Mouse (Mus musculus): ENCODE data around the gene Mob3b.

Gene Mob3b

DNA sequence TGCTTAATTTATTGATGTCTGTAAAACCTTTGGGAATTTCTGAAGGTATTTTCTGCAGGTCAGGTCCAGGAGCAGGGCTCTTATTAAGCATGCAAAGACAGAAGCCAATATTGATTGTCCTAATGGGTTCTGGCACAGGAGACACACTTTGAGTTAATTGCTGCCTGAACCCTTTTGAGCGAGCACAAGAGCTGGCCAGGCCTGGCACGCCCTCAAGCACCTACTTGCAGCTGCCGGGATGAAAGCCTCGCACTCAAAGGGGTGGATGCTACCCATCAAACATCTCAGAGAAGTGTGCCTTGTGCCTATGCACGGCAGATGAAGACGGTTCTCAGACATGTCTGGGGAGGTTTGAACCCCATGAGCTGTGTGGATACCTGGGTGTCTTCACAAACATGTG lies 151.2 kb downstream of the Mob3b start:
- in situ Hi-C loops (cut with MboI), result no loop called here

GRCm38 (mm10) chr4:35005068-35005769 lies 152.1 kb downstream of the Mob3b start:
- in situ Hi-C loops (cut with MboI), result no loop called here

DNA sequence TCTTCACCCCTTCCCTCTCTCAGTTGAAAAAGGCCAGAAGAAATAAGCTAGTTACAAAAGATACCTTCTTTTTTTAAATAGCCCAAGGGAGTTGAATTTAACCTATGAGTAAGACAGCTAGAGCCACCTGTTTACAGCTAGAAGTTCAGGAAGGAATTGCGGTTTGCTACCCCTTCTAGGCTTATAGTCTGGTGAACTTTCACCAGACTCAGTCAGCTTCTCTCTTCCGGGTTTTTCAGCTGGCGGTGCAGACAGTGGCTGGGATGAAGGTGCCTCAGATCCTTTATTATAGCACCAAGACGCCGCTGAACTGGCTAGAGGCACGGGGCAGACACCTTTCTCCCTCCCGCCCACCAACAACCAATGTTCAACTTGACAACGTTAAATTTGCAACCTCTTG lies 152.8 kb downstream of the Mob3b start:
- in situ Hi-C loops (cut with MboI), result no loop called here

DNA sequence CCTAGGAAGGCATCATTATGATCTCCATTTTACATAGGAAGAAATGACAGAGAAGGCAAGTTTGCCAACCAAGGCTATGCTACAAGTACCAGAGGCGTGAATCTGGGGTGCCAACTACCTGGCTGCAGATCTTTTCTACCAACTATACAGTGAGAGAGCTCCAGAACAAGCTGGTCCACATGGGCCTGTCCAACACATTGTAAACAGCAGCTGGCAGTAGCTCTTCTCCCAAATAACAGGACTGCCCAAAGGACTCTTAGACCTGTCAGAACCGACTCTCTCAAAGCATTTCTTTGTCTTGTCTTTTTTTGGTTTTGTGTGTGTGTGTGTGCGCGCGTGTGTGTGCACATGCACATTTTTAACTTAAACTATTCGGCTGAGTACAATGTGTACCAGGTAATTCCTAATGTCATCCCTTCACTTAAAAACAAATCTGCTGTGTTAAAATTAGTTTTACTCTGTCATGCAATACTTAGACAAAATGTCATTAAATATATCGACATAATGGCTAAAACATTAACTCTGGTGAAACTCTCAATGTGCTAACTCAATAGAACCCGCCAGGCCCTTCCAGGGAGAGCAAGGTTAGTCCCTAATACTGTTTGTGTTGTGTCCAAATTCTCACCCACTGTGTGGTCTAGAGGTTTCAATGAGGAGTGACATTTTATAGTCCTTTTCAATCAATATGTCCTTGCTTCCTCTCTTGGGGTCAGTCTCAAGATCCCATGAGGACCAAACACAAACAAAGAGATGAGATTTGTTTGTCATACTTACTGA lies 153.5 kb downstream of the Mob3b start:
- in situ Hi-C loops (cut with MboI), result no loop called here

DNA sequence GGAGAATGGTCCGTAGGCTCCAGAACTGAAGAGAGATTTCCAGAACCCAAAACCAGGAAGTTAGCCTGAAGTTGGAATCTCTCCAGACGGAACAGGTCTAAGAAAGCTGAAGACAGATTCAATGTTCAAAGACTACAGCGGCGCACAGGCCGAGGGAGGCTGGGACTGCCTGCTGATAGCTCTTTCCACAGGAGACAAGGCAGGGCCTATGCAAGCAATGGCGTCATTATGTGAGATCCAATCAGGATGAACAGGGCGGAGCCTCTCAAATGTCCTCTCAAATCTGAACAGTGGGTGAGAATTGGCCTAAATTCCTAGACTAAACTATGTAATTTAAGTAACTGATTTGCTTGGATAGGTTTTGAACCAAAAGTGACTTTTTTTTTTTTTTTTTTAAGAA lies 160.7 kb downstream of the Mob3b start:
- in situ Hi-C loops (cut with MboI), result loop anchor here (25.0 kb wide), 1 partner anchor 166 kb away; the partner anchor contains the start of genes Ifnk and Mob3b

DNA sequence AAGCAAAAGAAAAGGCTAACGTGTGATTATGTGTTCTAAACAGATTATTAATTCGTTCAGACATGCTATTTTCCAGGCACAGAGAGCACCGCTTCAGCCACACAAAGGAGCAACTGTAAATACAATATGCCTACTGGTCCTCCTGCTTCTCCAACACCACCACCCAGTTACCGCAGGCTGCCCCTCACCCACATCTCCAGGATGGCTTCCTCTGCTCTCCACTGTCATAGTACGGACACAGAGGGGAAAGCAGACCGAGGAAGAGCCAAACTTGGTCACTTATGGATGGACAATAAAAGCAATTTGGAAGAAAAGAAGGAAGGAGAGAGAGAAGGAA lies 163.7 kb downstream of the Mob3b start:
- in situ Hi-C loops (cut with MboI), result loop anchor here (25.0 kb wide), 1 partner anchor 169 kb away; the partner anchor contains the start of genes Ifnk and Mob3b

GRCm38 (mm10) chr4:34992866-34993638 lies 164.2 kb downstream of the Mob3b start:
- in situ Hi-C loops (cut with MboI), result loop anchor here (25.0 kb wide), 1 partner anchor 169 kb away; the partner anchor contains the start of genes Ifnk and Mob3b

DNA sequence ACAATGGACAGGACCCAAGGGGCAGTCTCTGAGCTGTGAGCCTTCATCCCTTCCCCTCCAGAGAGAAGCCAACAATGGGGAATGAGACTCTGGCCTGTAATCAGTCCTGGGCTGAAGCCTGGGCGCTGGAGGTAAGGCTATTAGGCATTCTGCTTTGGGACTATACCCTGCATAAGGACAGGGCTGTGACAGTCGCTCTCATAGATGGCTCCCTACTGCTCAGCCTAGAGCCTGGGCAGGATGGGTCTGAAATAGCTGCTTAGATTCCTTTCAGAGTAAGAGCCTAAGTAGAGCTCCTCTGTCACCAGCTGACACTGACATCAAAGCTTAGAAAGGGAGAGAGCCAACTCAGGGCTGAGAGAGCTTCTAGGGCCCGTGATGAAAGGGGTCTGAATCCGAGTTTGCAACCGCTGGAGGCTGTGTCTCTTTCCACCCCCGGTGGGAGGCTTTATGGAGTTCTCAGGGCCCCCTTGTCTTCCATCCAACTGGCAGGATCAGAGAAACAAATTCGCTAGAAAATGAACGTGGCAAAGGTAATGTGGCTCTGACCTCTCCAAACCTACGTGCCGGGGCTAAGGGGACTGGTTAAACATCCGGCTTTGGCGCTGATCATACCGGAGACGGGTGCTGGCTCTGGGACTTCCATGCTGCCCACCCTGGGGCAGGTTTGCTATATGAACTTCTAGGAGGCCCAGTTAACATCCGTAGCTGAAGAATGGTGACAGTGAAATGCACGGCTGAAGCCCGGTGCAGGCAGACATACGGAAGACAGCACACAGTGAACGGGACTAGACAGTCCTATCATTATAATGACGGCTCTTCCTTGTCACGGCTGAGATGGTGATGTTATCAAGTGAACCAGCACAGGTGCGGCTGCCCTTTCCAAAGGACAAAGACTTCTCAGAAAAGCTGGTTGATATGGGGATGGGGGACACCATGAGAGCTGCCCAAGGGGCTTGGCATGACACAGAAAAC lies 165.1 kb downstream of the Mob3b start:
- in situ Hi-C loops (cut with MboI), result loop anchor here (25.0 kb wide), 1 partner anchor 170 kb away; the partner anchor contains the start of genes Ifnk and Mob3b

DNA sequence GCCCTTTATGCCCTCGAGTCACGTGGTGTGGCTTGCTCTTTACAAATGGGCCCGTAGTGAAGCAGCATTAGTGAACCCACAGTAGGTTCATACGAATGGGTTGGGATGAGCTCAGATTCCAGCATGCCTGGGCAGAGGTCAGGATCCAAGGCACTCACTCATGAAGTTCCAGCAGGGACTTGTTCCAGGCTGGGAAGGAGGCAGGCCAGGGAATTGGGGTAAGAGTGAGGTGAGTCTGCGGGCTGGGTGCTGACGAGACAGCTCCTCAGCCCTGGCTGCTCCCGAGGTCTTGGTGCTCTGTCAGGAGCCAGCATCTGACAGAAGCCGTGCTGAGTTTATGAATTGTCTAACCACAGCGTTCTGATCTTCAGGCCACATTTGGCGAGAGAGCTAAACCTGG lies 166.2 kb downstream of the Mob3b start:
- in situ Hi-C loops (cut with MboI), result loop anchor here (25.0 kb wide), 1 partner anchor 171 kb away; the partner anchor contains the start of genes Ifnk and Mob3b

DNA sequence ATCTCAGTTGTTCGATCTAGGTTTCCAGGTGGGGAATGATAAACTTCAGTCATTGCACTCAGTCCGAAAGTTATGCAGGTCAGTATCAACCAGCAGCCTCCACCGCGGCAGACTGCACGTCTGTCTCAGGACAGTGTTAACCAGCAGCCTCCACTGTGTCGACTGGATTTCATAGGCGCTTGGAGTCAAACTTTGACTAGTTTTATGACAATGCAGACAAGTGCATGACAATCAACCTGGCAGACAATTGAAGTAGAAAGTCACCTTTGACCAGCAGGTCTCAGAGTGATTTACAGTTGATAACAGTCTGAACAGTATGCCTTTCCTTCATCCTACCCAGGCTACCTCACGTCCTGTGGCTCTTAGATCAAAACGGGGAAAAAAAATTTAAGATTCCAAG lies 166.6 kb downstream of the Mob3b start:
- in situ Hi-C loops (cut with MboI), result loop anchor here (25.0 kb wide), 1 partner anchor 172 kb away; the partner anchor contains the start of genes Ifnk and Mob3b

GRCm38 (mm10) chr4:34987568-34987967 lies 169.7 kb downstream of the Mob3b start:
- in situ Hi-C loops (cut with MboI), result loop anchor here (25.0 kb wide), 1 partner anchor 175 kb away; the partner anchor contains the start of genes Ifnk and Mob3b

DNA sequence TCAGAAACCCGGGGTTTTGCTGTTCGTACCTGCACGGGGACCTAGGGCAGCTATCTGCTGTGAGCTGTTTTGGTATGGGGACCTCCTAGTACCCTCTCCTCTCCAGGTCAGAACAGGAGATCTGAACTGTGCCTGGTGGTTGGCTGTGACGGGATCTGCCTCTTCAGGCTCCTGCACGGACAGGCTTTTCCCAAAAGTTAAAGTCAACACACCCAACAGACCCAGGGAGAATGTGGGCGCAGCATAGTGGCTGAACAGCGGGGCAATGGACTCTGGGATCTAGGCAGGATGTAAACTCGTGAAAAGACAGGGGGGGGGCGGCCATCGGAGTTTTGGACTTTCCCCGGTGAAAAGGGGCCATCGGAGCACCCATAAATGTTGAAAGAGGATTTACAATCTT lies 170.2 kb downstream of the Mob3b start:
- in situ Hi-C loops (cut with MboI), result loop anchor here (25.0 kb wide), 1 partner anchor 175 kb away; the partner anchor contains the start of genes Ifnk and Mob3b

- in situ Hi-C loops (cut with MboI), result loop anchor here (25.0 kb wide), 1 partner anchor 176 kb away; the partner anchor contains the start of genes Ifnk and Mob3b
These were observed 170.6 kb downstream of the Mob3b start for GRCm38 (mm10) chr4:34986647-34987046.

DNA sequence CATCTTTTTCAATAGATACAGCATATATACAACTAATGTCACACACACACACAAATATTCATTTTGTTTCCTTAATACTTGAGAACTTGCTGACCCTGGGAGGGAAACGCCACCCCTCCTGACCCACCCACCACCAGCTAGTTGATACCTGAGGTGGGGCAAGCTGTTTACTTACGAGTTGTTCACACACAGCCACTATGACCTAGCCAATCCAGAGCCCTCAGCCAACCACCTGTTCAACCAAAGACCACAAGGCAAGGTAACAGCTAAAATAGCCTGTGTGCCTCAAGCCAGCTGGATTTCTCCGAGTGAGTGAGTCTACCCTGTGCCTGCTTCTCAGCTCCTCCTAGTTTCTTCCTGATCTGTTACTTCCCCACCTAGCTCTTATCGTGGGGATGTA lies 172.9 kb downstream of the Mob3b start:
- in situ Hi-C loops (cut with MboI), result loop anchor here (25.0 kb wide), 1 partner anchor 178 kb away; the partner anchor contains the start of genes Ifnk and Mob3b

- in situ Hi-C loops (cut with MboI), result loop anchor here (25.0 kb wide), 1 partner anchor 179 kb away; the partner anchor contains the start of genes Ifnk and Mob3b
These were observed 173.8 kb downstream of the Mob3b start for GRCm38 (mm10) chr4:34983511-34983910.

- in situ Hi-C loops (cut with MboI), result loop anchor here (25.0 kb wide), 1 partner anchor 181 kb away; the partner anchor contains the start of genes Ifnk and Mob3b
These were observed 175.7 kb downstream of the Mob3b start for GRCm38 (mm10) chr4:34981301-34982172.

- in situ Hi-C loops (cut with MboI), result loop anchor here (25.0 kb wide), 1 partner anchor 182 kb away; the partner anchor contains the start of genes Ifnk and Mob3b
These were observed 176.7 kb downstream of the Mob3b start for GRCm38 (mm10) chr4:34980461-34981039.

DNA sequence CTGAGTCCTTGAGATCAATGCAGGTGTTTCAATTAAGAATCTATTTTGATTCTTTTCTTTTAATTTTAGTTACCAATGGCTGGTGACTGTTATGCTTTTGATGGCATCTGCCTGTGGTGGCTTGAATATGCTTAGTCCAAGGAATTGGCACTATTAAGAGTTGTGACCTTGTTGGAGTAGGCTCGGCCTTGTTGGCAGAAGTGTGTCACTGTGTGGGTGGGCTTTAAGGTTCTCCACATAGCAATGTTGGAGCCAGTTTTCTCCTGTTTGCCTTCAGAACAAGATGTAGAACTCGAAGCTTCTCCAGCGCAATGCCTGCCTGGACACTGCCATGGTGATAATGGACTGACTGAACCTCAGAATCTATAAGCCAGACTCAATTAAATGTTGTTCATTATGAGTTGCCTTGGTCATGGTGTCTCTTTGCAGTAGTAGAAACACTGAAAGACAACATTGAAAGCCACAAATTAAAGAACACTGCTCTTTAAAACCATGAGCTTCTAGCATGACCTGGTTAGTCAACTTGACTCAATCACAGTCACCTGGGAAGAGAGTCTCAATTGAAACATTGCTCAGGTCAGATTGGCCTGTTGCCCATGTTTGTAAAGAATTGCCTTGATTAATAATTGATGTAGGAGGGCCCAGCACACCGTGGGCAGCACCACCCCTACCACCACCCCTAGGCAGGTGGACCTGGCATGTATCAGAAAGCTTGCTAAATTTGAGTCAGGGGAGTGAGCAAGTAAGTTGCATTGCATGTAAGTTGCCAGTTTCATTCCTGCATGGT lies 180.2 kb downstream of the Mob3b start:
- in situ Hi-C loops (cut with MboI), result loop anchor here (25.0 kb wide), 1 partner anchor 185 kb away; the partner anchor contains the start of genes Ifnk and Mob3b
